Mouse (Mus musculus) stomach, embryonic 16.5 days (tissue): ENCODE data around the gene Errfi1. TPM values are rescaled to one million over a fixed set of nuclear protein-coding genes. Genes with fewer than 3 reads are reported as not detected.

Experiments used
- ATAC-seq: fragments of 200-750 bp; cut with Nextera tagmentation; 2 replicates; pipeline ENCODE4 v1.8.0; 2017; ENCODE audit warnings: moderate number of reproducible peaks, moderate TSS enrichment; ENCODE audit not compliant: insufficient read depth, low FRiP score
- H3K27ac ChIP-seq: fragments of 300-500 bp; sonication (generic); 2 replicates; pipeline ENCODE4 v1.5.1; 2014; ENCODE audit warnings: low read length
- H3K27me3 ChIP-seq: fragments of 300-500 bp; sonication (generic); 2 replicates; pipeline ENCODE4 v1.6.1; 2014; ENCODE audit warnings: low read length, control low read depth, mixed read lengths; ENCODE audit not compliant: control insufficient read depth, insufficient read depth
- H3K36me3 ChIP-seq: fragments of 300-500 bp; sonication (generic); 2 replicates; pipeline ENCODE4 v1.6.1; 2014; ENCODE audit warnings: low read length; ENCODE audit not compliant: control insufficient read depth, insufficient read depth
- H3K4me1 ChIP-seq: fragments of 300-500 bp; sonication (generic); 2 replicates; pipeline ENCODE4 v1.6.1; 2014; ENCODE audit warnings: low read length, control low read depth, mixed read lengths; ENCODE audit not compliant: control insufficient read depth, insufficient read depth
- H3K4me2 ChIP-seq: fragments of 300-500 bp; sonication (generic); 2 replicates; pipeline ENCODE4 v1.6.1; 2014; ENCODE audit warnings: low read depth, low read length, mixed read lengths
- H3K4me3 ChIP-seq: fragments of 300-500 bp; sonication (generic); replicated peaks from 2 replicates; pipeline ENCODE4 v1.5.1; 2014; ENCODE audit warnings: mild to moderate bottlenecking, low read length
- H3K9ac ChIP-seq: fragments of 300-500 bp; sonication (generic); 2 replicates; pipeline ENCODE4 v1.6.1; 2014; ENCODE audit warnings: low read length
- H3K9me3 ChIP-seq: fragments of 300-500 bp; sonication (generic); replicated peaks from 2 replicates; pipeline ENCODE4 v1.6.1; 2016; ENCODE audit warnings: low read length, control low read depth; ENCODE audit not compliant: control insufficient read depth
- WGBS: fragments of 180-500 bp; shearing (Covaris S2); extraction: QIAGEN DNeasy Blood & Tissue Kit; methylation state at CpG from one replicate; pipeline ENCODE4 v1.1.7; 2014; 5-methylcytosine and 5-hydroxymethylcytosine counted together
- polyA plus RNA-seq: library from polyadenylated mRNA; unstranded; fragments of >200 nt; fragmentation: Nextera tagmentation; extraction: Ambion mirVana; gene quantifications from 2 replicates; pipeline ENCODE4 v1.2.1, GENCODE M21; 2015

The Errfi1 gene
- 29.4 and 30.8 TPM in 2 replicates for polyA plus RNA-seq

DNA sequence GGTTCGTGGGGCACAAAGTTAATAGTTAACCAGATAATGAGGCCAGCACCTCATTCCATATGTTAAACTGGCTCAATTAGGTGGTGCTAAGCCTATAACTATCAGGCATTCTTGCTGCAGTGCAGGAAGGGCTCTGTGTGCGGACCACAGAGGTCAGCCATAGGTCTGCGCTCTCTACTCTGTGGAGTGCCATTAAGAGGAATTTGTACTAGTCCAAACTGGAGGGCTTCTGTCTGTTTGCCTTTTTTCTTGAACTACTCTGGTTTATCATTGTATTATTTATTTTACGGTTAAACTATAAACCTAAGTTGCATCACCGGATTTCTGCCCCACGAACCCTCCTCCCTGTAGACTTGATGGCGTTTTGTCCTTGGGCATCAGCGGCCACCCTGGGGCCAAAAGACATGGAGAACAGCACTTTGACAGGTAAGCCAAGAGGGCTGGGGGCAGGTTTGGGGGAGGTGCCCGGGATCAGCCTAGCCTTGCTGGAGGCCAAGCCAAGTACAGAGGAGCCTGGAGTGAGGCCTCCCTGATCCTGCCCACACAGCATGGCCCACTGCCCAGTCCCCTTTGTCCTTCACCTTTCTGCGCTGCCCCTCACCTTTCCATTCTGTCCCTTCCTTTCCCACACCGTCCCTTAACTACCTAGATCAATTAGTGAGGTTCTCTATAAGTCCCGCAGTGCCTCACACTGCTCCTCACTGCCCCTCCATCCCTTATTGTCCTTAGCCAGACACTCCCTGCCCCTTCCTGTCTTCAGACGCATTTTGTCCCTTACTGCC, at the start of gene Errfi1:
Errfi1 (plus strand) TSS at position 240 of the 782 bp plus-strand sequence.
- peak within 1 kb of the TSS; percentile 60 for H3K4me2 ChIP-seq
- H3K9me3 ChIP-seq, result no peaks in the 10 kb centered on the region
- ATAC-seq, result peak; percentile 70; the same call in 1 of the 2 replicates
- WGBS, result 45% methylated on average over 13 of the region's 13 CpGs
- no peaks in the 10 kb centered on the region for H3K36me3 ChIP-seq
- H3K4me3 ChIP-seq, result peak within 1 kb of the TSS; percentile 88
- H3K27me3 ChIP-seq, result no peaks in the 10 kb centered on the region
- H3K4me1 ChIP-seq, result peaks cover 13% of the 10 kb centered on the region
- H3K9ac ChIP-seq, result peak within 1 kb of the TSS; percentile 65
- peak within 1 kb of the TSS; percentile 99 for H3K27ac ChIP-seq

DNA sequence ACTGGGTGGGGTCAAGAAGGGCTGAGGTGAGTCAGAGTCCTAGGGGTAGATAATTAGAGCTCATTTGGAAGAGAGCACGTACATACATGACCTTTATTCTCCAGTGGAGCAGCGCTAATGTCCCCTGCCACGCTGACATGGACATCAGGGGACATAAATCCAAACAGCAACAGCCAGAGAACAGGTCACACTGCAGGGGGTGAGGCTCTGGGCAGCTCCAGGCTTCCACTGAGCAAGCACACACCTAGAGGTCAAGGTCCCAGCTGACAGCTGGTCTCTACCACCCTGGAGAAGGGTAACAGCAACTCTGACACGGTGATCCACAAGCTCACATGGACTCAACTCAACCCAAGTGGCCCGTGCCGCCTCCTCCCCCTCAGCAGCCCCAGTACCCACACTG, 49.5 kb upstream of the Errfi1 start:
- Histone ChIP-seq H3K36me3 (no peaks in the 10 kb centered on the region), H3K27me3 (no peaks in the 10 kb centered on the region), H3K9ac (no peak overlapping the region), H3K4me2 (no peak overlapping the region), H3K4me3 (no peak overlapping the region), H3K27ac (0 out of 2 replicates have a peak overlapping the region, but pooled peaks have one; percentile 15), H3K4me1 (peaks cover 29% of the 10 kb centered on the region), H3K9me3 (no peaks in the 10 kb centered on the region)
- ATAC-seq, result no peak
- 66% methylated on average over 6 of the region's 6 CpGs for WGBS

DNA sequence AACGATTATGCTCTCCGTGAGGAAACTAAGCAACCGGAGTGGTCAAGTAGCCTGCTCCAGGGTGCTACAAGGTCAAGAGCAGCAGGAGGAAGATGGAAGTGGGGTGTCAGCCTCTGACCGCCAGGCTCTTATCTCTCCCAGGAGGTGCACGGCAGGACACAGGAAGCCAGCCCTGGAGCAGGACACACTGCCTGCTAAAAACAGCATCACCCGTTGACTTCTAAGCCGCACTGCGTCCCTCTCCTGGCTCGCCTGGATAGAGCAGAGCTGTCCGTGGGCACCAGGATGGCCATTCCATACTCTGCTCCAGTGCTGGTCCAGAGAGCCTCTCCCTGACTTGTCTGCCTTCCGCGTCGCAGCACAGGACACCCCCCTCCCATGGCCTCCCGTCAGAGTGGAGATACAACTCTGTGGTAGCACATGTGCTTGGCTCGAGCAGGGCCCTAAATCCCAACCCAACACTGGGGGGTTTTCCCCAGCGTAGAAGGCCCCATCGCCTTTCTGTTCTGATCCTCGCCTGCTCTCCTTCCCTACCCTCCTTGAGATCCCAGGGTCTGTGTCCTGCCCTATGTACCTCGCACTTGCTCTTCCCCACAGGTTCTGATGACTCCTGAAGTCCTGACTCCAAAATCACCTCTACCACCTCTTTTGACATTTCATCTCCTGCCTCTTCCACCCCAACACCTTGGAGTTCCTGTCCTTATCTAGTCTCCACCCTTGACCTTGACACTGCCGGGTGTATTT, 45.8 kb upstream of the Errfi1 start:
- Histone ChIP-seq H3K27me3 (no peaks in the 10 kb centered on the region), H3K4me1 (peaks cover 17% of the 10 kb centered on the region), H3K9ac (no peak overlapping the region), H3K4me2 (no peak overlapping the region), H3K9me3 (no peaks in the 10 kb centered on the region), H3K27ac (peak overlapping the region; percentile 36), H3K36me3 (no peaks in the 10 kb centered on the region), H3K4me3 (no peak overlapping the region)
- no peak for ATAC-seq
- 69% methylated on average over 20 of the region's 20 CpGs for WGBS

DNA sequence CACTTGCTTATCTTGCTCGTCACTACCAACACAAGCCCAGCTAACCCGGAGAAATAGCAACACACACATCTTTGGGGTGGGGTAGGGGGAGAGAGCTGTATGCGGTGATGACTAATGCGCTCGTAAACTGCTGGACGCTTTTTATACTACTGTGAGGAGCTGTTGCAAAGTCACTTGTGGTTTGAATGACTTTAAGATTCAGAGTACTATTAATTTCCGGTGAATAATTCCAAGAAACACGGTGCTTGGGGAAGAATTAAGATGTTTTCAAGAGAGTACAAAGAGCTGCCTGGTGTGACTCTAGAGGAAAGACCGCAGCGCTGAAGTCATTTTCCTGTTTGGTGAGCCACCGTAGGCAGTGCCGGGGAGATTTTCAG, 45.3 kb upstream of the Errfi1 start:
- no peak overlapping the region for H3K9ac ChIP-seq
- no peaks in the 10 kb centered on the region for H3K9me3 ChIP-seq
- peaks cover 17% of the 10 kb centered on the region for H3K4me1 ChIP-seq
- no peaks in the 10 kb centered on the region for H3K36me3 ChIP-seq
- peak overlapping the region; percentile 36 for H3K27ac ChIP-seq
- H3K27me3 ChIP-seq, result no peaks in the 10 kb centered on the region
- 36% methylated on average over 12 of the region's 12 CpGs for WGBS
- H3K4me2 ChIP-seq, result no peak overlapping the region
- H3K4me3 ChIP-seq, result no peak overlapping the region
- 0 out of 2 replicates have a peak, but pooled peaks have one; percentile 16 for ATAC-seq

DNA sequence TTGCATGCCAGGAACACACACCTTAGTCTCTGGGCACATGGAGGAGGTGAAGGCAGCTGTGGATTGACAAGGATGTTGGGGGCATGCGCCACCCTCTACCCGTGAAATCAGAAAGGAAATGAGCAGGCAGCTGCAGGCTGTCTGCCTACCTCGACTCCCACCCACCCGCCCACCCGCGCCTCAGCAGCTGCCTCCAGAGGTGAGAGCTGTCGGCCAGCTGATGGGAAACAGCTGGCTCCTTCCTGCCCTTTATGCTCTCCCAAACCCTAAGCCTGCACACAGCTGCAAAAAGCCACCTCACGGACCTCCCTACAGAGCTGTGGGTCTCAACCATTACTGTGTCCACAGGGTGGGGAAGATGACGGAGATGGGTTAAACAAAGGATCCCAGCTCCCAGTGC, 44.4 kb upstream of the Errfi1 start:
- peaks cover 17% of the 10 kb centered on the region for H3K4me1 ChIP-seq
- H3K9me3 ChIP-seq, result no peaks in the 10 kb centered on the region
- H3K4me3 ChIP-seq, result no peak overlapping the region
- no peaks in the 10 kb centered on the region for H3K36me3 ChIP-seq
- peak; percentile 51; the same call in 1 of the 2 replicates for ATAC-seq
- no peaks in the 10 kb centered on the region for H3K27me3 ChIP-seq
- 38% methylated on average over 9 of the region's 9 CpGs for WGBS
- 0 out of 2 replicates have a peak overlapping the region, but pooled peaks have one; percentile 5 for H3K4me2 ChIP-seq
- H3K27ac ChIP-seq, result peak overlapping the region; percentile 36
- H3K9ac ChIP-seq, result 0 out of 2 replicates have a peak overlapping the region, but pooled peaks have one; percentile 8

DNA sequence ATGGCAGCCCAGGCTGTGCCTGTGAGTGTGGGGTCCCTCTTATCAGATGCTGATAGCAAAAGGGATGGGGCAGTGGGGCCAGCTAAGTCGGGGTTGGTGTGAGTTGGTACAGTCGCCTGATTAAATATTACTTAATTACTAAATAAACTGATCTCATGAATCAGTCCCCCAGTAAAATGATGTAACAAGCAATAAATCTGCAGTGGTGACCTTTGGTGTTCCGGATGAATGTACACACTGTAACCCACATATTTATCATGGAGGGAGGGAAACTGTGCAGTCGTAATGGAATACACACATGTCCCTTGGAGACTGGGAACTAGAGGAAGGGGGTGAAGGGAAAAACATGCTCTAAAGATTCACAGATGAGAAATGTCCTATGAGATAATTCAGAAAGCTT, 38.6 kb upstream of the Errfi1 start:
- ATAC-seq, result peak; percentile 44; the same call in 1 of the 2 replicates
- Histone ChIP-seq H3K27me3 (no peaks in the 10 kb centered on the region), H3K36me3 (no peaks in the 10 kb centered on the region), H3K4me2 (no peak overlapping the region), H3K9ac (no peak overlapping the region), H3K27ac (peak overlapping the region; percentile 80; the same call in 1 of the 2 replicates), H3K4me3 (no peak overlapping the region), H3K9me3 (no peaks in the 10 kb centered on the region), H3K4me1 (peaks cover 39% of the 10 kb centered on the region)
- 38% methylated on average over 4 of the region's 4 CpGs for WGBS

DNA sequence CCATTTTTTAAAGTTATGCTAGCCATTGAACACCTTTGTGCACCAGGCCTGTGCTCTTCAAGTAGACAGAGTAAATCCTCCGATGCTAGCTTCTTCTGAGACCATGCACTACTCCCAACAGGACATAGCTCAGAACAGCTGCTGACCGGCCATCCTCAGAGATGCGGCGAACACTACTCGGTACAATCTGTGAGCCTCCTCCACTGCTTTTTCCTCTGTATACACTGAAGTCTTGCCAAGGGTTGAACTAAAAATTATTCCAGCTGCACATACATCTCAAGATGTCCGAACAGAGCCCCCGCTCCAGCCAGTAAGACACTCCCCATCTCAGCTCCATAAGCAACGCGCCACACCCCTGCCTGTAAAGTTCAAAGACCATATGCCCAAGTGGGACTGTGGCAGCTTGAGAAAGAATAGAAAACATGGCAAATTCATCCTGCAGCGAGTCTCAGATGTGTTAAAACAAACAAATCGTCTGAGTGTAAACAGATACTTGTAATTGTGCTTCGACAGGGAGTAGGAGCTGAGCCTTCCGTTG, 37.2 kb upstream of the Errfi1 start:
- Histone ChIP-seq H3K36me3 (no peaks in the 10 kb centered on the region), H3K4me2 (peak overlapping the region; percentile 23; the same call in 1 of the 2 replicates), H3K4me3 (no peak overlapping the region), H3K9ac (0 out of 2 replicates have a peak overlapping the region, but pooled peaks have one; percentile 29), H3K4me1 (peaks cover 39% of the 10 kb centered on the region), H3K27ac (peak overlapping the region; percentile 80), H3K9me3 (no peaks in the 10 kb centered on the region), H3K27me3 (no peaks in the 10 kb centered on the region)
- peak; percentile 45; the same call in 1 of the 2 replicates for ATAC-seq
- WGBS, result 29% methylated on average over 13 of the region's 13 CpGs

DNA sequence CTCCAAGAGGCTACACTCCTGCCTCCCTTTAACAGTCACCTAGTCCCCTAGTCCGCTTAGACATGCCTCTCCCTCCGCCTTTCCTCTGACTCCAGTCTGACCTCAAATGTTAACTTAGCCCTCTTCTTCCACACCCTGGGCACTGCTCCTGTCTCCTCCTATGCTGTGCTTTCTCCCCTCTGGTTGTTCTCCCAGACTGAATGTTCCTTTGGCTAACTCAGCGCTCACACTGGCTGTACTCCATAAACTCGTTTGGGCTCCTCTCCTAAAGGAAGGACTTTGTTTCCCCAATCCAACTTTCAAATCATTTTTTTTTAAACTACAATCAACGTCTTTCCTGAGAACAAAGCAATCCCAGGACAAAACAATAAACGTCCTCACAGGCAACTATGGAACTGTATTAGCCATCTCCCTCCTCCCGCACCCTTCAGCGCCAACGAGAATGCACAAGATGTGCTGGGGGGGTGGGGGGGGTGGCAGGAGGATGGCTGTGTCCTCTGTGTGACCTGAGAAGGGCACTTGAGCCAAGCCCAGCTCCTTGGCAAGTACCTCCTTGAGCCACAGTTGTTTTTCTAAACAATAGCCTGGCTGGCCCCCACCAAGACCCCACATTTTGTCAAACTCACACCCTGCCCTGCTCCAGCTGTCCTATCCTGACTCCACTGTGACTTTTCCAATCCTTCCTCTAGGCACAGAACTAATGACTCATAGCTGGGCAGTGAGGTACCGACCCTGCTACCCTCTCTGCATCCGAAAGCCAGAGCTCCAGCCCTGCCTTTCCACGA, 34.4 kb upstream of the Errfi1 start:
- no peak overlapping the region for H3K9ac ChIP-seq
- no peak overlapping the region for H3K4me3 ChIP-seq
- no peak for ATAC-seq
- peaks cover 46% of the 10 kb centered on the region for H3K4me1 ChIP-seq
- H3K27me3 ChIP-seq, result no peaks in the 10 kb centered on the region
- H3K27ac ChIP-seq, result no peak overlapping the region
- H3K36me3 ChIP-seq, result no peaks in the 10 kb centered on the region
- no peak overlapping the region for H3K4me2 ChIP-seq
- 61% methylated on average over 12 of the region's 12 CpGs for WGBS
- no peaks in the 10 kb centered on the region for H3K9me3 ChIP-seq
